Mouse (Mus musculus) monocyte, adult 59 days (primary cell): Measurements from ENCODE around the gene Sass6. TPM values are rescaled to one million over a fixed set of nuclear protein-coding genes. Genes with fewer than 3 reads are reported as not detected.

Experiments used
- total RNA-seq, 2 experiments: library from RNA; stranded (reverse); gene quantifications; one replicate each; pipeline ENCODE4 v1.2.4; 2023

Gene Sass6
- 10 to 100 TPM in 1 of 2 experiments, 1 to 10 TPM in 1; 9.8 to 11.0 TPM for total RNA-seq

GRCm38 (mm10) chr3:116594728-116595602 is at the start of gene Sass6:
TSS of gene Sass6 (plus strand) at chr3:116594982.

GRCm38 (mm10) chr3:116562408-116563094 is 32.2 kb upstream of the Sass6 start, which contains the start of gene Lrrc39:
TSS of gene Lrrc39 (plus strand) at chr3:116562973.

GRCm38 (mm10) chr3:116614295-116614892 is 19.6 kb downstream of the Sass6 start, which contains the start of gene Trmt13:
TSS of gene Trmt13 (minus strand) at chr3:116614587.

GRCm38 (mm10) chr3:116662463-116662863 is 67.7 kb downstream of the Sass6 start, which contains the start of gene Mfsd14a:
TSS of gene Mfsd14a (minus strand) at chr3:116662677.

Other genes with a start within 250 kb of the Sass6 start
- 10 to 100 TPM; 22.6 to 30.6 TPM for gene Cdc14a, start 170.9 kb upstream of the Sass6 start, total RNA-seq
- gene Rtca, start 86.8 kb upstream of the Sass6 start, total RNA-seq: 10 to 100 TPM; 19.8 to 20.8 TPM
- 10 to 100 TPM; 11.7 to 11.9 TPM for gene Dbt, start 81.9 kb upstream of the Sass6 start, total RNA-seq
- not detected for gene Lrrc39, start 32.0 kb upstream of the Sass6 start, total RNA-seq
- 10 to 100 TPM; 25.3 to 26.3 TPM for gene Trmt13, start 19.6 kb downstream of the Sass6 start, total RNA-seq
- 10 to 100 TPM; 74.3 to 76.4 TPM for gene Mfsd14a, start 67.7 kb downstream of the Sass6 start, total RNA-seq
- under 1 TPM in 1 of 2 experiments, not detected in 1; 0.92 TPM for gene Gm43191, start 86.3 kb downstream of the Sass6 start, total RNA-seq
- gene Slc35a3, start 117.8 kb downstream of the Sass6 start, total RNA-seq: 10 to 100 TPM; 28.8 to 32.4 TPM
- 10 to 100 TPM; 20.9 to 21.4 TPM for gene Agl, start 213.2 kb downstream of the Sass6 start, total RNA-seq